Mouse (Mus musculus) spleen, adult 2 months (tissue): Measurements from ENCODE around the gene Enah.

Experiments used
- CTCF ChIP-seq: fragments of 200-500 bp; IDR thresholded peaks from 2 replicates; pipeline ENCODE4 v1.5.1; 2011; ENCODE audit warnings: mild to moderate bottlenecking, inconsistent platforms; ENCODE audit not compliant: insufficient read depth, insufficient read length, insufficient replicate concordance; ENCODE audit errors: extremely low read depth
- POLR2A ChIP-seq: fragments of 200-500 bp; IDR thresholded peaks from 2 replicates; pipeline ENCODE4 v1.6.1; 2011; ENCODE audit warnings: low read depth, low read length, inconsistent platforms

- TF ChIP-seq POLR2A: no peak
- no peak for TF ChIP-seq CTCF
Measured at GRCm38 (mm10) chr1:181893721-181894120, 126.1 kb downstream of the Enah start.
